Mouse (Mus musculus) frontal cortex, adult 2 months (tissue): ENCODE data around the gene 1700011L22Rik. TPM values are rescaled to one million over a fixed set of nuclear protein-coding genes. Genes with fewer than 3 reads are reported as not detected.

Experiments
- DNase-seq, 2 experiments: peaks; one replicate each; pipeline ENCODE4 v3.0.0; 2022; ENCODE audit warnings: low spot score in 1 of 2; ENCODE audit errors: extremely low spot score in 1 of 2
- polyA plus RNA-seq: library from polyadenylated mRNA; depleted of rRNA; stranded (reverse); fragments of >200 nt; gene quantifications from 2 replicates; pipeline ENCODE4 v1.2.3, GENCODE M21; 2012; rRNA removed

Gene 1700011L22Rik
- polyA plus RNA-seq = not detected in 2 replicates

DNA sequence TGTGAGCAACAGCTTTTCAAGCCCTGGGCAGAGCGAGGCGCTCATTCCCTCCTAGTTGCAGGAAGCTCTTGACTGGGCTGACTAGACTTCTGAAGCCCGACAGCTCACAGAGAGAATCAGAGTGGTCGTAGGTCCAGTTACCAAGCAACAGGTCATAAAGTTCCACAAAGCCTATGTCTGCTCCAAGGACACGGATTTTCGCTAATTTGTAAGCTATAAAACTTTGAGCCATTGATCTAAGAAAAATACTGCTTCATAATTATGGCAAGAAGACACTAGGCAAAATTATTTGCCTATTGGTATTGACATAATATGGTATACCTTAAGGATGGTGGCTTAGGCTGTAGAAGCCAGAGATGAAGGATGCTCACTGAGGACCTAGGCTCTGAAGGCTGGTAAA, at the start of gene 1700011L22Rik:
TSS of gene 1700011L22Rik (minus strand) at position 101 of the 400 bp plus-strand sequence.
- no peak for DNase-seq

DNA sequence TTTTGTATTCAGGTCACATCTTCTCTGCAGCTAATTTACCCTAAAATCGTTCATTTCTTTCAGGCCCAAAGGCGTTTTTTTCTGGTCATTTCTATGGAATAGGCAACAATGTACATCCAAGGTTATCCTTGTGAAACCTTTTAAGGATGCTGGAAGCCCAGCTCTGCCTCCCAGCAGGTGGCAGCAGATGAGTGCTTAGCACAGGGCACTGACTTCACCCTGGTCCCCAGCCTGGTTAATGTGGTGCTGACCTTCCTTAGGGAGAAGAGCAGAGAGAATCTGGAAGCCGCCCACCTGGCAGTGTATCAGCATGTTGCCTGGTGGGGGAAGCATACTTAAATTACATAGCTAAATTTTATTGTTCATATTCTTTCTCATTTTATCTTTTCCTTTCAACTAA, 49.4 kb upstream of the 1700011L22Rik start:
- DNase-seq = peak; percentile 32 to 82

DNA sequence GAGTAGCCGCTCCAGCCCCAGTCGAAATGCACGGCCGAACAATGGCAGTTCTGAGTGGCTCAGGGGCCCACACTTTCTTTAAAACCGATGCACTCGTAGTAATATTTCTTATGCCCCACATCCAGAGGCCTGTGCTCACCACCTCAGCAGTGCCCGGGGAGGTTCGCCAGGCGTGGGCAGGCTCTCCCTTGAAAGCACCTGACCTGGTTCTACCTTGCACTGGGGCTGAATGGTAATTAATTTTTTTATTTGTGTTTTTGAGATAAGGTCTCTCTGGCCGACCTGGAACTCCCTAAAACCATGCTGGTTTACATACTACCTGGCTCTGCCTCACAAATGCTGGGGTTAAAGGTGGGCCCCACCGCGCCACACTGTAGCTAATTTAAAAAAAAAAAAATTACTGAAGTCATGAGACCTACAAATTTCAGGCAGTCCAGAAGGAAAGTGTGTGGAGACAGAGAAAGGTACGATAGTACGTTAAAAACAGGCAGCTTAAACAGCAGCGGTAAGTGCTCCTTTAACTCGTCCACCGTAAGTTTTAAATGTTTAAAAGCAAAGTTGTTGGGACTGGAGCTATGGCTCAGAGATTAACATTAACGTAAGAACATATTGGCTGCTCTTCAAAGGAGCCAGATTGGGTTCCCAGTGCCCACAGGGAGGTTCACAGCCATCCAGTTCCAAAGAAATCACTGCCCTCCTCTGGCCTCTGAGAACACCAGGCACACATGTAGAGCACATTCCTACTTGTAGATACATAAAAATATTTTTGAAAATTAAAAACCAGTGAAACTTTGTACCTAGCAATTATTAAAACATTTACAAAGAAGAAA, 47.1 kb upstream of the 1700011L22Rik start:
- DNase-seq = no peak

DNA sequence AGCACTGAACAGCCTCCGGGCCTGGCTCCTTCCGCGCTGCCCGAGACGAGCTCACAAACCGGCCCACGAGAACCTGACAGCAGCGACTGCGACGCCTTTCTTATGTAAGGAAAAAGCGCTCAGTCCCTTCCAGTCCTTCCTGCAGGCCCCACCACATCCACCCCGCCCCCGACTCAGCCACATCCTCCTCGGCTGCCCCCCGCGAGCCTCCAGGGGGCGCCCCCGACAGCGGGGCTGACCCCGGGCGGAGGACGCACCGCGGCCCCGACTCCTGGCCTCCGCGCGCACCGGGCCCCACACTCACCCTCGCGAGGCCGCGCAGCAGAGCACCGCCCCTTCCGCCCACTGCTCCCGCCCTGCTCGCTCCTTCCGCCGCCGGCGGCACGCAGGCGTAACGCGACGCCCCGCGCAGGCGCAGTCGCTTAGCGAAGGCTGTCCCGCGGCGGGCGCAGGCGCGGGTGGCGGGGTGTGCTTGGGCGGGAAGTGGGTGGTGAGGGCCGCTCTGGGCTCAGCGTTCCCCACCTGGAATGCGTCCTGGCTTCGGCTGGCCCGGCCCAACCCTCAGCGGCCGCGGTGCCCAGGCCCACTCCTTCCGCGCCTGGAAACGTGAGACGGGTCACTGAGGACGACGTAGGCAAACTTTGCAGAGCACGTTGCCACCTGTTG, 46.4 kb upstream of the 1700011L22Rik start, which contains the start of gene Mmaa:
TSS of gene Mmaa (minus strand) at position 328 of the 666 bp plus-strand sequence.
- DNase-seq = peak; percentile 87 to 95

DNA sequence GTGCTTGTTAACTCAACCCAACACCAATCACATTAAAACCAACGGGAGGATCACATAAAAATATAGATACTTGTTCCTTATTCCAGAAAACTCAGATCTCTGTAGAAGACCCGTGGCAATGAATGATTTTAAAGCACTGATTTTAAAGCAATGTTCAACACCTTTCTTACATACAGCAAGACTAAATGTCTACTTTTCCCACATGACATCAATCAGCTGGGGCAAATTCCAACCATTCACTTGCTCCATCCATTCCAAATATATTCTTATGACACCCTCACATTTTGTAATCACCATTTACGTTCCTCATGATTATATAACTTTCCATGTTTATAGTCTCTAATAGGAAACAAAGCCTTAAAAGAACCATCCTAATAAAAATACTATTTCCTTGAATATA, 45.5 kb upstream of the 1700011L22Rik start:
- DNase-seq = no peak

DNA sequence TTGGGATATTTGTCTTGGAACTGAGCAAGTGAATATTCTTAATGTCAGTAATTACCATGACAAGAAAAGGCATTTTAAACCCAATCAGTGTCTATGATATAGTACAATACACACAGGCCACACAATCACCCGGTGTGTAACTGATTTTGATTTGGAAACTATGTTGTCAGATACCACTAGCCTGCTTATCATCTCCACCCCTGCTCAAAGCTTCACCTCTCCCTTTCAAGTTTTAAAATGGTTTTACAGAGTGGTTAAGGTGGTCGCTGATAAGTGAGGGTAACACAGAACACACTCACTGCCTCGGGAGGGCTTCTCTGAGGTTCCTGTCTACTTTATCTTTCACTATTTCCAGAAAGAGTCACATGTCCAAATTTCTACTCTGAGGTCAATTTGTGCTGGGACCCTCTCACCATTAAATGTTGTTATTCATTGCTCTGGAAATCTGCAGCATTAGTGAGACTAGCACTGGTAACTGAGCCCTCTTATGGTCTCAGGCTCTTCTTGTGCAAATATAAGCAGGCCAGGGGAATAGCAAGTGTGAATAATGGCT, 44.4 kb upstream of the 1700011L22Rik start:
- DNase-seq = no peak

DNA sequence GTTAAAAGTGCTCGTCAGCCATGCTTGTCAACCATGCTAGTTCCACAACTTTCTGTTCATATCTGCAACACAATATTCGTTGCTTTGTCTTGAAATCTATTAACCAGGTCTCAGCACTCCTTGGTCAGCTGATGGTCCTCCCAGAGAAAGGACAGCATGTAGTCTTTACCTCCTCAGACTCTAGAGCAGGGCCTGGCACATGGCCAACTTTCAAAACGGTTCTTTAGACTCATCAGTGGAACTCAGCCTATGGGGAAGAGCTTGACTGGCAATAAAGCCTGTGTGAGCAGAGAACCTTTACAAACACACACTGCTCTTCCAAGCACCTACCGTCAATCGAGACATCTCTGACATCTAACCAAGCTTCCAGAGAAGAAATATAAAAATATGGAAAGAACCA, 41.2 kb upstream of the 1700011L22Rik start:
- DNase-seq = no peak

DNA sequence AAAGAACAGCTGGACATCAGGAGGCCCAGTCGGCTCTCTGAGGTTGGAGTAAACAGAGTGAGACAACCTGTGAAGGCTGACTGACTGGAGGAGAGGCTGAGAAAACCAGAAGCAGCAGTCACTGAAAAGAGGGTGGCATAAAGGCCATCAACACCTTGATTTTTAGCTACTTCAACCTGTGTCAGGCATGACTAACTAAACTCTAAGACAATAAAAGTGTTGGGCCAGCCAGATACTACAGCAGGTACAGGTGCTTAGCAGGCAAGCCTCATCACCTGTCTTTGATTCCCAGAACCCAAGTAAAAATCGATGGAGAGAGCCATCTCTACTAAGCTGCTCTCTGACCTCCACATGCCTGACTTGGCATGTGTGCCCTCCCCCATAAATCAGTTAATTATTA, 40.3 kb upstream of the 1700011L22Rik start:
- DNase-seq = no peak

DNA sequence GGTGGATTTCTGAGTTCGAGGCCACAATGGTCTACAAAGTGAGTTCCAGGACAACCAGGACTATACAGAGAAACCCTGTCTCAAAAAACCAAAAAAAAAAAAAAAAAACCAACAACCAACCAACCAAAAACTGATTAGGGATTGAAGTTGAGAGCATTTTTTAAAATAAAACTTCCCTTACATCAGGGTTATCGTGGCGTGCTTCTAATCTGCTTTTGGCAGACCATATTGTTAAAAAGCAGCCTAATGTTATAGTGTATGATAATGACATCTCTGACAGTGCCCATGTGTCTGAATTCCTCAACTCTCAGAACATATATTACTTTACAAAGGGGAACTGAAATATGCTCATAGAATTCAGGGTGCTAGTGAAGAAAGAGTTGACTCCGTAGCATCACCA, 39.9 kb upstream of the 1700011L22Rik start:
- no peak for DNase-seq

DNA sequence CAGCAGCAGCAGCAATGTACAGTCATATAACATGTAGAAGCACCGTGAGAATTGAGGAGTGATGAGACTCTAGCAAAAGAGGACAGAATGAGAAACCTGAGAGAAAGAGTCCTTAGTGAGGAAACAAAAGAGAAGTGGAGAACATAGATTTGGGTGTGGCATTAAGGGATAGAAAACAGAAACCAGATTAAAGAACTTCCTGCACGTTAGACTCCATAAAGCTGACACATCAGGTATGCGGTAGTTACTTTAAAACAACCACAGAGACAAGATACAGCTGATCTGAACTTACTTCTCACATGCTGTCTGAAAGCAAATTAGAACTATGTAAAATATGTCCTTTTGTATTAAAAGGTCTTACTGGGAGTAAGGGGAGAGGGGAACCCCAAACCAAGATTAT, 38.1 kb upstream of the 1700011L22Rik start:
- no peak for DNase-seq

DNA sequence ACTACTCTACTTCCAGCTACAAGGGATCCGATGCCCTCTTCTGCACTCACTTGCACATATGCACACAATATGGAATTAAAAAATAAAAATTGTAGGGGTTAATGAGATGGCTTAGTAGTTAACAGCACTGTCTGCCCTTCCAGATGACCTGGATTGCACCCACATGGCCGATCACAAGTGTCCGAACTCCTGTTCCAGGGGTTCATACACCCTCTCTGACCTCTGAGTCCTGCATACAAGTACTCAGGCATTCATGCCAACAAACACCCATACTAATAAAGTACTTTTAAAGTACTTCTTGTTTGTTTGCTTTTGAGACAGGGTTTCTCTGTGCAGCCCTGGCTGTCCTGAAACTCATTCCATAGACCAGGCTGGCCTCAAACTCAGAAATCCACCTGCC, 36.3 kb upstream of the 1700011L22Rik start:
- DNase-seq = no peak

DNA sequence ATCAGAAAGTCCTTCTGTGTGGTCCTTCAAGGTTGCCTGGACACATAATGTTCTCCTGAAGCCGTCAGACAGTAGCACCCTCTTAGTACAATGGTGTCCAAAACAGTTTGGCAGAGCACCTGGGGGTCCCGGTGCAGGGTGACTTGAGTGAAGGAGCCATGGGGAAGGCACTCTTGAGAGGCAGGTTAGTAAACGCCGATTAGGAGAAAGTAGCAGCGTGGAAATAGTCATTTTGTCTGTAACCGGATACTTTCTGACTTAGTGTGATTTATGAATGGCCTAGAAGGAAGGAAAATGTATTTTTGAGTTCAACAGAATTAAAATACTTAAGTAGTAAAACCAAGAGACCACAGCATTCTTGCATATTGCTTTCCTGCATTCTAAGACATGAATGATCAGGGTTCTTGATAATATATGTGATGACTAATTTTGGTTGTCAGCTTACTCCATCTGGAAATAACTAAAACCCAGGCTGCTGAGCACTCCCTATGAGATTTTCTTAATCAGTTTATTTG, 33.1 kb upstream of the 1700011L22Rik start:
- DNase-seq = no peak

DNA sequence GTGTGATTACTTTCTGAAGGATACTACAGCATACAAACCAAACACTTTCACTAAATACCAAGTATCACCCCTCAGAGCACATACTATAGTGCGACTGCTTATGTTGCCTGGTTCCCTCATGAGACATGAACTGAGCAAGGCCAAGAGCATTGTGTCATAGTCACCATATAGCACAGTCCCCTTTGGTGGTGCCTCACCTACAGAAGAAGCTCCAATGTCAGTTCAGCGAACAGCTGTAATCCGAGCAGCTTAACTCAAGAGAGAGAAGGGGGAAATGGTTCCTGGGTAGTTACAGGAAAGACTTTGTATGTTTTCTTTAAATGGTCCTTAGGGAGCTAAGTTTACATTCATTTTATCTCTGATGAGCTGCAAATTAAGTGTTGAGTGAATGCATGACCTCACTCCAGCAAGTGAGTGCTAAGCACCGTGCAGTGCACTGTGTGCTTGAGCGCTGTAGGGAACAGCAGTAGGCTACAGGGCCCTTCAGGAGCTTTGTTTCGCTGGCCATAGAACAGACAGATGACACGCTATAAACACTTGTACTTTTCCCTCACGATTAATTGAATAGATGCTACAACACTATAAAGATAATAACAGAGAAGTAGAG, 29.0 kb upstream of the 1700011L22Rik start:
- no peak for DNase-seq

DNA sequence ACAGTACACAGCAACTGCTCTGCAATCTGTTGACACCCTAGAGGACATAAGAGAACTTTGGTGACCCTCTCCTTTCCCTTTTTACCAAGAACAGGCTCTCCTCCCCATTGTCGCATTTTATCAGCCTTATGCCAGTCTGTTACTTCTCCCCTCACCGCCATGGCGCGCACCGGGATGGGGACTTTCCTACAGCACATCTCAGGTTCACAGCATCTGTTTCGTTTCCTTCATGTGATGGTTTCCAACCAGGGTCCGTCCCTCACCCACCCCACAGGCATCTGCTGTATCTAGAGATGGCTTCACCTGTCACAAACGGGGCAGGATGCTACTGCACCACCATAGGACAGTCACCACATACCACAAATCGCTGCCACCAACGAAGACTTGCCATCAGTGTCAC, 26.6 kb upstream of the 1700011L22Rik start:
- no peak for DNase-seq

DNA sequence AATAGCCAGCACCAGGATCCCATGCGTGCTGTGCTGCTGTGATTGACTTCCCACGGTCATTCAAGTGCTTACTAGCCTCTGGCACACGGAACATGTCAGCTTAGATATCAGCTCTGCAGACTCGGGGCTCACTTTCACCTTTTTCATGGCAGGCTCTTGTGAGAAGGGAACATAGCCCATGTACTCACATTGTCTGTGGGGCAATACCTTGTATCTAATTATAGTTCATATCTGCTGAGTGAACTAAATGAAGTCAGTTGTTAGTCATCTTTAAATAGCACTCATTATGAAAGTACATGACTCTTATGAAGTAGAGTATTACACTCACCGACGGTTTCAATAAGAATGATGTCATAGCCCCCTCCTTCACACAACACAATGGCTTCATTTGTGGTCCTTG, 25.4 kb upstream of the 1700011L22Rik start:
- DNase-seq = no peak

DNA sequence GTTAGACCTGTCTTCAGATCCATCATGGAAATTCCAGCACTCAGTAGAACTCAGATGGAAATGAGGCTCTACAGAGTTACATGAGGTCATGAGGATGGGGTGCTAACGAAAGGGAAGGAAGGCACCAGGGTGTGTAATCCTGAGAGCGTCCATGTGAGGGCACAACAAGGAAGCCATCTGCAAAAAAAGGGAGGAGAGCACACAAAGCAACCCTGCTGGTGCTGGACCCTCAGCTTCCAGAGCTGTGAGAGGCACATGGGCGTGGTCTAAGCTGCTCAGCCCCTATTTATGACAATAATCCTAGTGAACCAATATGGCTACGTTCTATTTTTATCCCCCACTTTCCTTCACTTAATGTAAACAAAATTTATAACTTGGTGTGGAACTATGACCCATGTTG, 24.3 kb upstream of the 1700011L22Rik start:
- no peak for DNase-seq

DNA sequence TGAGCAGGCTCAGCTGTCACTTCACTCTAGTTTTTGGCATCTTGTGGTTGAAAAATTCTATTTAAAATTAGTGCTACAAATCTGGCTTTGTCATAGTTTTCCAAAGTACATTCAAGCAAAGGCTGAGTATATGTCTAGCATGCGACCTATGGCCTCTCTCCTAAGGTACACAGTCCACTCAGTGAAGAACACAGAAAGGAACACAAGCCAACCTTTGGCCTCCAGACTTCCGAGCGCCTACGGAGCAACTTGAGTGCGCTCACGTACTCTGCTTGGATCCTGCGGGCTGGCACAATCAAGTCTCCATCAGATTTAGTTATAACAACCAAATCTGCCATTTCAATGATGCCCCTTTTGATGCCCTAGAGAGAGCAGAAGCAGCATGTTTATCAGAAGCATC, 20.6 kb upstream of the 1700011L22Rik start:
- DNase-seq = no peak

DNA sequence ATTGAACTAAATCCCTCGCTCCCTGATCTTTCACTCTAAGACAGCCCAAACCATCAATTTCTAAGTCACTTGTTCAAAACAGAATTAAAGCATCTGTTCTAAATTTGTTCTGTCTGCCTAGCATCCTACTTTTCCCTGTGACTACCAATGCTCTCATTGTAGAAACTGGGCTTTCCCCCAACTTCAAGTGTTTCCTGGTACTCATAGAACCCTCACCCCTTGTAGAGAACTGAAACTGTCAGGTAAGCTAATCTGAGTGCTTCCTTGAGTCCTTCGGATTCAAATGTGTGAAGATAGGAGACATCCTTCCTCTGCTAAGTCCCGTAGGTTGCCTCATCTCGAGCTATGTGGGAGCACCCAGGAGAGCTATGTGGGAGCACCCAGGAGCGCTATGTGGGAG, 13.6 kb upstream of the 1700011L22Rik start:
- no peak for DNase-seq

DNA sequence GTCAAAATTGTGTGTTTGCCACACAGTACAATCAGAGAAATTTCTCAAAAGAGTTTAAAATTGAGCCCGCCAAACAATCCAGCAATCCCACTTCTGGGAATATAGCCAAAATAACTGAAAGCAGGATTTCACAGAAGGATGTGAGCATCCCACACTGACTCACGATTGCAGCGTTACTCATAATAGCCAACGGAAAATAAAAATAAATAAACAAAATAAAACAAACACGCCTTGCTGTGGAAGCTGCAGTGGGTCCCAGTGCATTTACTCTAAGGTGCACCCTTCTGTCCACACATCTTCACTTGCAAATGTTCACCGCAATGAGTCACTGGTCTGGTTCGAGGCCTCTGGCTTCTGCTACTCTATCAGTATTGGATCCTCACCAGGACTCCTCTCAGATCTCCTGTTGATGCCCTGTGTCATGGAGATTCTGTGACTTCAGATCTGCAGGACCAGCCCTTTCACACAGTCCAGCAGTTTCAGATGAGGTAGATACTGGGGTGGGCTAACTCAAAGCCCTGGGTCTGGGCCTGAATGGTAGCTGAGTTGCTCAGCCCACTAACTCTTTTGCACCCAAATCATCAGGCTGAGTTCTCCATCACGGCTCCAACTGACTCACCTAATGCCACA, 7.8 kb upstream of the 1700011L22Rik start:
- DNase-seq = peak in 1 of 2 experiments; percentile 18

DNA sequence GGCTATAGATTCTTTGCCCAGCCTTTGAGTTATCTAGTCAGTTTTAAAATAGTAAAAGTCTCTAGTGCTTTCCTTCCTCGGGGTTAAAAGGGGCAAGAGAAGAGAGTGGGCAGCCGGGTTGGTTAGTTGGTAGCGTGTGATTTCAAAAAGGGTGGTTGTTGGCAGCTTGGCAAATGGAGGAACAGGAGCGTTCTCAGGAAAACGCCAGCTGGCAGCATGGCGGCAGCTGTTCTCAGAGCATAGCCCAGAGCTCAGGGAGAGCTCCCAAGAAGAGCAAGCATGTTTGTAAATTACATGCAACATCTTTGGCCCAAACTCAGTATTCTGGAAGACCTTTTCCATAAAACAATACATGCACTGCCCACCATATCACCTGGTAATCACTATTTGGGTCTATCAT, 5.4 kb upstream of the 1700011L22Rik start:
- no peak for DNase-seq

DNA sequence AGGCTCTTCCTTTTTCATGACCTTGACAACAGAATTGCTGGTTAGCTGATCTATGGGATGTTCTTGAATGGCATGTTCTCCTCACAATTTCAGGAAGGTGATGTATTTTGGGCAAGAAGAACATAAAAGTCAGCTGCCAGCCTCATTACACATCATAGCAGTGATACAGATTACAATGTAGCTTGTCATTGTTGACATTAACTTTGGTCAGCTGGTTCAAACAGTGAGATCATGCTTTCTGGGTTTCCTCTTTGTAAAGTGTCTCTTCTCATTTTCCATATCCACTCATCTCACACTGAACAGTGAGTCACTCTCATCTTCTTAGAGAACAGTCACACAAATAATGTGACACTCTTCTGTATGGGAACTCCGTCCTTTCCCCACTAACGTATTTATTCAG, 4.9 kb downstream of the 1700011L22Rik start:
- DNase-seq = no peak
